Mouse (Mus musculus) heart, postnatal 0 days (tissue): ENCODE data around the gene Sardh.

Source experiments
- CTCF ChIP-seq: IDR thresholded peaks from 2 replicates; pipeline ENCODE4 v1.5.1; 2016; ENCODE audit warnings: antibody characterized with exemption, control low read depth, low read depth
- EP300 ChIP-seq: IDR thresholded peaks from 2 replicates; pipeline ENCODE4 v1.6.1; 2016; ENCODE audit warnings: antibody characterized with exemption, low read depth

GRCm38 (mm10) chr2:27163851-27164250 lies 84.3 kb downstream of the Sardh start:
- no peak for TF ChIP-seq CTCF
- no peak for TF ChIP-seq EP300
